Mouse (Mus musculus) cerebellum, postnatal 25 days (tissue): ENCODE data around the gene Olfr679.
"Not testable (repeated sequence)": the region's sequence is repeated elsewhere in the genome, so short reads cannot be mapped to it uniquely, and the experiment has no call there.

Experiments
- DNase-seq, 2 experiments: peaks; one replicate each; pipeline ENCODE4 v3.0.0; 2021; ENCODE audit warnings: mixed read lengths in 2 of 2

Gene Olfr679

GRCm38 (mm10) chr7:105080905-105081304 lies at the start of gene Olfr679:
TSS of gene Olfr679 (plus strand) at chr7:105081205.
- no peak for DNase-seq

DNA sequence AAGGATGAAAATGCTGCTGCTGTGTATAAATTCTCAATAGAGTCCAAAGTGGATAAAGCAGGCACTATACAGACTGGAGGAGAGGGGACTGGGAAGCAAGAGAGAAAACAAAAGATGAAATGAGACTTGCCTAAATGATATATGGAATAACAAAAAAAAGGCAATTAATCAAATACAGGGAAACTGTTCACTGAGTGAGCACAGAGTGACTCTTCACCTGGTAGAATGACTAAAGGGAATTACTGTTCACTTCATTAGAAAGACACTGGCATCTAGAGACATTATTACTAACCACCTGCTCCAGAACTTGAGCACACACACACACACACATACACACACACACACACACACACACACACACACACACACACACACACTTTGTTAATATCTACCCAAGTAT lies 48.6 kb upstream of the Olfr679 start, which contains the start of gene Olfr676:
TSS of gene Olfr676 (plus strand) at position 301 of the 400 bp plus-strand sequence.
- no peak for DNase-seq

DNA sequence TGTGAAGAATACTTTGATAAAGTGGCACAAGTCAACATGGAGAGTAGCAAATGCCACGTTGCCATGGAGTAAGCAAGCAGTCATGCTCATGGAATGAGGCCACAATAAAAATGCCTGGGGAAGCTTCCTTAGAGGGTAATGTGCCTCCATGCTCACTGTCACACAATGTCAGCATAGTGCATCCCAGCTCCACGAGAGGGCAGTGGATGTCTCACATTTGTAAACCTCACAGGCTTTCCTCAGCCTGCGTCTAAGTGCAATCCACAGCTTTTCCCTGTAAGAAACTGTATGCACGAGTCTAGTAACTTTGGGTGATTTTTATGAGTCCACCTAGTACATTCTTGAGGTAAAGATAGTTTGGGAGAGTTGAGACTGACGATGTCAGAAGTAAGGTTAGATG lies 47.2 kb upstream of the Olfr679 start:
- DNase-seq: not testable (repeated sequence)

DNA sequence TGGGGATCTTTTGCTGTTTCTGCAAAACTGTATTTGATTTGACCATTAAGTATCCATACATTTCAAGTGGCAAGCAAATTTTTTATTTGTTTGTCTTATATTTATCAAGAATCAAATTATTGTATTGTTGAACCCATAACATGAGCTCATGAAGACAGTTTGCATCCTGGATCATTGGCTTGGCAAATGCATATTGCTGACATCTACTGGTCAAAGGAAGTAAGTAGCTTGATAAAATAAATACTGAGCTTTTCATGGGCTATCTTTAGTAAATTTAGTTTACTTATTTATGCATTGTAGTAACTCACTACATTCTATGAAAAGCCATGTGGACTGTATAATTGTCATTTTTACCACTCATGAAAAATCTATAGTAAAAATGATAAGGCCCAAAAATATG lies 22.1 kb upstream of the Olfr679 start:
- DNase-seq: no peak

GRCm38 (mm10) chr7:105064175-105064574 lies 16.8 kb upstream of the Olfr679 start, which contains the start of gene Olfr678:
TSS of gene Olfr678 (plus strand) at chr7:105064475.
- no peak for DNase-seq

- not testable (repeated sequence) for DNase-seq
These were observed 11.7 kb downstream of the Olfr679 start, which contains the start of gene Olfr680-ps1 for GRCm38 (mm10) chr7:105092717-105093116. TSS of gene Olfr680-ps1 (minus strand) at chr7:105092817.

DNA sequence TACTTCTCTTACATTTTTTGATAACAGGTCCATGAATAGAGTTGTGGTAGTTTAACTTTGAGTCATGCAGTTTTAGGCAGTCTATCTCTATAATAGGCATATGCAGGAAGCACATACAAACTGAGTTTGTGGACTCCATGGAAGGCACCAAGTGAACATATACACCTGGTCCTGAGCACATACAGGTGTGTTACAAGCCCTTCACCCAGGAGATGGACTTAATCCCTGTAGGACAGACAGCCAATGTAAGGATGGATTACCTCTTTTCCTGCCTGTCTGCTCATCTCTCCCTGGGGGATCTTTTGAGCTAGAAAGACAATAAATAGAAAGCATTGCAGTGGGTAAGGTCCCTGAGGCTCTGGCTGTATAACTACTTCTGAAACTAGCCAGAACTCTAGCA lies 35.5 kb downstream of the Olfr679 start, which contains the start of gene Olfr681:
TSS of gene Olfr681 (plus strand) at position 301 of the 400 bp plus-strand sequence.
- DNase-seq: no peak
